Mouse (Mus musculus) embryonic fibroblast, embryonic 13.5 days (primary cell): ENCODE results near the gene Rbm39.

ENCODE experiments used
- CTCF ChIP-seq: IDR thresholded peaks from 2 replicates; pipeline ENCODE4 v1.5.1; 2011; ENCODE audit warnings: mild to moderate bottlenecking, control low read depth, low read length, moderate library complexity, borderline replicate concordance; ENCODE audit not compliant: insufficient read depth
- POLR2A ChIP-seq: IDR thresholded peaks from 2 replicates; pipeline ENCODE4 v1.6.1; 2011; ENCODE audit warnings: low read depth, mild to moderate bottlenecking, control low read depth, low read length, moderate library complexity

GRCm38 (mm10) chr2:156119566-156119965 is 60.5 kb downstream of the Rbm39 start:
- TF ChIP-seq CTCF (no peak), POLR2A (no peak)
